Mouse (Mus musculus) kidney, postnatal 0 days (tissue): ENCODE measurements around the gene Jchain. TPM values are rescaled to one million over a fixed set of nuclear protein-coding genes. Genes with fewer than 3 reads are reported as not detected.

Experiments
- ATAC-seq: fragments of 200-750 bp; cut with Nextera tagmentation; replicated peaks from 2 replicates; pipeline ENCODE4 v1.8.0; 2017; ENCODE audit warnings: low read depth, moderate number of reproducible peaks, moderate TSS enrichment, moderate library complexity; ENCODE audit not compliant: low FRiP score
- DNase-seq: peaks from one replicate; pipeline ENCODE4 v3.0.0-alpha.2; 2016; ENCODE audit warnings: low spot score
- H3K27ac ChIP-seq: fragments of 300-500 bp; sonication (generic); 2 replicates; pipeline ENCODE4 v1.5.1; 2014; ENCODE audit warnings: mild to moderate bottlenecking
- H3K27me3 ChIP-seq: fragments of 300-500 bp; sonication (generic); 2 replicates; pipeline ENCODE4 v1.6.1; 2014; ENCODE audit warnings: low read length, mixed read lengths; ENCODE audit not compliant: insufficient read depth
- H3K36me3 ChIP-seq: fragments of 300-500 bp; sonication (generic); 2 replicates; pipeline ENCODE4 v1.6.1; 2014; ENCODE audit warnings: low read length, mixed read lengths; ENCODE audit not compliant: insufficient read depth
- H3K4me1 ChIP-seq: fragments of 300-500 bp; sonication (generic); replicated peaks from 2 replicates; pipeline ENCODE4 v1.6.1; 2014; ENCODE audit warnings: antibody characterized with exemption, low read length, mixed read lengths; ENCODE audit not compliant: insufficient read depth
- H3K4me2 ChIP-seq: fragments of 300-500 bp; sonication (generic); 2 replicates; pipeline ENCODE4 v1.6.1; 2014; ENCODE audit warnings: mild to moderate bottlenecking, low read length, moderate library complexity, mixed read lengths
- H3K4me3 ChIP-seq: fragments of 300-500 bp; sonication (generic); replicated peaks from 2 replicates; pipeline ENCODE4 v1.5.1; 2014; ENCODE audit warnings: low read depth, low read length
- H3K9ac ChIP-seq: fragments of 300-500 bp; sonication (generic); 2 replicates; pipeline ENCODE4 v1.6.1; 2014; ENCODE audit warnings: low read depth, low read length
- H3K9me3 ChIP-seq: fragments of 300-500 bp; sonication (generic); replicated peaks from 2 replicates; pipeline ENCODE4 v1.6.1; 2016; ENCODE audit warnings: low read length, inconsistent platforms, mixed read lengths
- CTCF ChIP-seq: IDR thresholded peaks from 2 replicates; pipeline ENCODE4 v1.5.1; 2016; ENCODE audit warnings: antibody characterized with exemption, low read depth, mild to moderate bottlenecking, moderate library complexity
- WGBS: fragments of 180-500 bp; shearing (Covaris S2); extraction: QIAGEN DNeasy Blood & Tissue Kit; methylation state at CpG from one replicate; pipeline ENCODE4 v1.1.7; 2014; 5-methylcytosine and 5-hydroxymethylcytosine counted together
- polyA plus RNA-seq: library from polyadenylated mRNA; unstranded; fragments of >200 nt; fragmentation: Nextera tagmentation; extraction: Ambion mirVana; gene quantifications from 2 replicates; pipeline ENCODE4 v1.2.1, GENCODE M21; 2015

Gene Jchain
- 0.13 and 0.19 TPM in 2 replicates for polyA plus RNA-seq

GRCm38 (mm10) chr5:88527657-88528056 lies at the start of gene Jchain:
Jchain (minus strand) TSS chr5:88527891.
- no peak for ATAC-seq
- H3K4me3 ChIP-seq, result no peak within 1 kb of the TSS
- whole genome bisulfite sequencing, result 84% methylated on average over 3 of the region's 3 CpGs

GRCm38 (mm10) chr5:88575506-88576338 lies 48.0 kb upstream of the Jchain start:
- H3K9ac ChIP-seq, result no peak overlapping the region
- no peaks in the 10 kb centered on the region for H3K27me3 ChIP-seq
- 61% methylated on average over 3 of the region's 3 CpGs for WGBS
- H3K27ac ChIP-seq, result no peak overlapping the region; the same call in 1 of the 2 replicates
- DNase-seq (no peak), ATAC-seq (no peak)
- no peak overlapping the region for H3K4me2 ChIP-seq
- H3K9me3 ChIP-seq, result no peaks in the 10 kb centered on the region
- no peak overlapping the region for H3K4me3 ChIP-seq
- no peak for TF ChIP-seq CTCF
- H3K36me3 ChIP-seq, result no peaks in the 10 kb centered on the region
- H3K4me1 ChIP-seq, result peaks cover 4% of the 10 kb centered on the region; the same call in 1 of the 2 replicates

More at GRCm38 (mm10) chr5:88527657-88528056, at the start of gene Jchain:
- H3K27ac ChIP-seq, result no peak within 1 kb of the TSS
- no peak within 1 kb of the TSS for H3K9ac ChIP-seq
- no peaks in the 10 kb centered on the region for H3K4me1 ChIP-seq
- no peaks in the 10 kb centered on the region for H3K27me3 ChIP-seq
- TF ChIP-seq CTCF, result no peak
- H3K9me3 ChIP-seq, result no peaks in the 10 kb centered on the region
- DNase-seq, result no peak
- no peak within 1 kb of the TSS for H3K4me2 ChIP-seq
- no peaks in the 10 kb centered on the region for H3K36me3 ChIP-seq

GRCm38 (mm10) chr5:88574829-88575228 lies 47.1 kb upstream of the Jchain start:
- no peak for ATAC-seq
- peaks cover 4% of the 10 kb centered on the region; the same call in 1 of the 2 replicates for H3K4me1 ChIP-seq
- WGBS, result 86% methylated on average over 3 of the region's 3 CpGs

GRCm38 (mm10) chr5:88569541-88569940 lies 41.9 kb upstream of the Jchain start:
- no peak overlapping the region for H3K4me3 ChIP-seq
- H3K4me2 ChIP-seq, result no peak overlapping the region
- H3K4me1 ChIP-seq, result peaks cover 3% of the 10 kb centered on the region; the same call in 1 of the 2 replicates
- ATAC-seq, result 0 out of 2 replicates have a peak, but pooled peaks have one; percentile 20
- 47% methylated on average over 3 of the region's 3 CpGs for WGBS
- H3K9ac ChIP-seq, result no peak overlapping the region
- H3K27me3 ChIP-seq, result no peaks in the 10 kb centered on the region
- no peaks in the 10 kb centered on the region for H3K9me3 ChIP-seq
- DNase-seq, result no peak
- no peak for TF ChIP-seq CTCF
- H3K27ac ChIP-seq, result peak overlapping the region; percentile 66
- no peaks in the 10 kb centered on the region for H3K36me3 ChIP-seq

More at GRCm38 (mm10) chr5:88574829-88575228, 47.1 kb upstream of the Jchain start:
- H3K4me2 ChIP-seq, result no peak overlapping the region
- no peak overlapping the region for H3K9ac ChIP-seq
- no peak overlapping the region for H3K27ac ChIP-seq
- H3K4me3 ChIP-seq, result no peak overlapping the region
- H3K27me3 ChIP-seq, result no peaks in the 10 kb centered on the region
- TF ChIP-seq CTCF, result no peak
- no peaks in the 10 kb centered on the region for H3K9me3 ChIP-seq
- no peaks in the 10 kb centered on the region for H3K36me3 ChIP-seq
- no peak for DNase-seq

- Histone ChIP-seq H3K4me2 (peak overlapping the region; percentile 86), H3K9ac (peak overlapping the region; percentile 89), H3K36me3 (no peaks in the 10 kb centered on the region), H3K4me3 (peak overlapping the region; percentile 88), H3K4me1 (peaks cover 3% of the 10 kb centered on the region; the same call in 1 of the 2 replicates), H3K27ac (peak overlapping the region; percentile 93), H3K9me3 (no peaks in the 10 kb centered on the region), H3K27me3 (no peaks in the 10 kb centered on the region)
- WGBS, result 2% methylated on average over 14 of the region's 14 CpGs
- TF ChIP-seq CTCF, result no peak
- DNase-seq (no peak), ATAC-seq (no peak)
These were observed 38.5 kb upstream of the Jchain start for GRCm38 (mm10) chr5:88566034-88566841.
